Mouse (Mus musculus) intestine, embryonic 16.5 days (tissue): ENCODE data around the gene Gm3839. TPM values are rescaled to one million over a fixed set of nuclear protein-coding genes. Genes with fewer than 3 reads are reported as not detected.

Experiments used
- ATAC-seq: fragments of 200-750 bp; cut with Nextera tagmentation; 2 replicates; pipeline ENCODE4 v1.8.0; 2017; ENCODE audit warnings: moderate TSS enrichment, moderate library complexity
- H3K27ac ChIP-seq: fragments of 300-500 bp; sonication (generic); 2 replicates; pipeline ENCODE4 v1.5.1; 2014; ENCODE audit warnings: mild to moderate bottlenecking, low read length
- H3K27me3 ChIP-seq: fragments of 300-500 bp; sonication (generic); replicated peaks from 2 replicates; pipeline ENCODE4 v1.6.1; 2014; ENCODE audit warnings: low read length, control low read depth, mixed read lengths; ENCODE audit not compliant: control insufficient read depth, insufficient read depth
- H3K36me3 ChIP-seq: fragments of 300-500 bp; sonication (generic); 2 replicates; pipeline ENCODE4 v1.6.1; 2014; ENCODE audit warnings: low read length, control low read depth; ENCODE audit not compliant: control insufficient read depth, insufficient read depth
- H3K4me1 ChIP-seq: fragments of 300-500 bp; sonication (generic); 2 replicates; pipeline ENCODE4 v1.6.1; 2014; ENCODE audit warnings: low read length, control low read depth, mixed read lengths; ENCODE audit not compliant: control insufficient read depth, insufficient read depth
- H3K4me2 ChIP-seq: fragments of 300-500 bp; sonication (generic); 2 replicates; pipeline ENCODE4 v1.6.1; 2014; ENCODE audit warnings: low read depth, low read length, control low read depth
- H3K4me3 ChIP-seq: fragments of 300-500 bp; sonication (generic); 2 replicates; pipeline ENCODE4 v1.5.1; 2014; ENCODE audit warnings: mild to moderate bottlenecking, low read length
- H3K9ac ChIP-seq: fragments of 300-500 bp; sonication (generic); 2 replicates; pipeline ENCODE4 v1.6.1; 2014; ENCODE audit warnings: low read depth, low read length
- H3K9me3 ChIP-seq: fragments of 300-500 bp; sonication (generic); 2 replicates; pipeline ENCODE4 v1.6.1; 2016; ENCODE audit warnings: low read length, control low read depth; ENCODE audit not compliant: control insufficient read depth
- WGBS: fragments of 180-500 bp; shearing (Covaris S2); extraction: QIAGEN DNeasy Blood & Tissue Kit; methylation state at CpG from one replicate; pipeline ENCODE4 v1.1.7; 2014; 5-methylcytosine and 5-hydroxymethylcytosine counted together
- microRNA-seq: library from miRNA; unstranded; fragments of <30 nt; microRNA quantifications from one replicate; pipeline ENCODE4, GENCODE M21; 2016
- polyA plus RNA-seq: library from polyadenylated mRNA; unstranded; fragments of >200 nt; fragmentation: Nextera tagmentation; extraction: Ambion mirVana; gene quantifications from 2 replicates; pipeline ENCODE4 v1.2.1, GENCODE M21; 2015

The Gm3839 gene
- polyA plus RNA-seq, 1 experiment from 2014 or later = 1.7 TPM

DNA sequence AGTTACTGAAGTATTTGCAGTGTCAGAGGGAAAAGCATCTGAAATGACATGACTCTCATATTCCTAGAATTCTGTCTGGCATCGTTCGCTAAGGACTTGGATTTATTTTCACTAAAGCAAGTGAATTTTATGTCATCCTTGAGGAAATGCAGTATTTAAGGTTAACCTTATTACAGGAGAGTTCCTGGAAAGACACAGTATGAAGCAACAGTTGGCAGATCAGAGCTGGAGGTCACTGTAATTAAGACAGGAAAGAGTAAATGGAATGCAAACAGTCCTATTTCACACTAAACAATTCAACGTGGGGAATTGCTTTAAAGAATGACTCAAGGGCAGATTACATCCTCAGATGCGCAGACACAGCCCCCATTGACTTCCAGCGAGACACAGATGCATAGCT lies 112.0 kb downstream of the Gm3839 start:
- Histone ChIP-seq H3K9me3 (no peaks in the 10 kb centered on the region), H3K27ac (no peak overlapping the region), H3K4me1 (no peaks in the 10 kb centered on the region), H3K9ac (no peak overlapping the region), H3K4me2 (no peak overlapping the region), H3K4me3 (no peak overlapping the region), H3K36me3 (no peaks in the 10 kb centered on the region), H3K27me3 (no peaks in the 10 kb centered on the region)
- 38% methylated on average over 5 of the region's 5 CpGs for WGBS
- ATAC-seq = no peak

DNA sequence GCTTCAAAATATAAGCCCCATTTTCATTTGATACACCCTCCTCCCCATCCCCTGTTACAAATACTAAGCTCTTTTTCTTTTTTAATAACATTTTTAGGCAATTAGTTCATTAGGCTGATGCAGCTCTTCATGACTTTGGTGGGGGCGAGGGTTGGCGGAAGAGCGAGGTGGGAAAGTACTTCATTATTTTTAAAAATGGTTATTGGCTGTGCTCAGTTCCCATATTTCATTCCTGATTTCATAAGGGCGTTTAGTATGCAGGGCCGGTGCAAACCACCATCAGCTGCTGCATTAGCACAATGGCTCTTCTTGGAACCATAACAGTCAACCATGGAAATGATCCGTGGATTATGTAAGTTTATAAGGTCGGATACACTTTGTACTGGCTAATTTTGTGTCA lies 124.4 kb downstream of the Gm3839 start:
- 88% methylated on average over 7 of the region's 7 CpGs for WGBS
- Histone ChIP-seq H3K9me3 (no peaks in the 10 kb centered on the region), H3K27me3 (no peaks in the 10 kb centered on the region), H3K36me3 (no peaks in the 10 kb centered on the region), H3K4me3 (no peak overlapping the region), H3K4me1 (no peaks in the 10 kb centered on the region), H3K9ac (no peak overlapping the region), H3K4me2 (no peak overlapping the region), H3K27ac (no peak overlapping the region)
- no peak for ATAC-seq

Small RNAs within 50 kb of the gene (microRNA-seq; reads per million reads assigned to microRNA genes)
- gene Mir5124b = not detected

Other genes with a start within 250 kb of the Gm3839 start
- gene Fhit, start 194.7 kb downstream of the Gm3839 start, polyA plus RNA-seq = 14.5 and 14.7 TPM in 2 replicates
- 14.3 and 14.7 TPM in 2 replicates for gene Ptprg, start 196.8 kb upstream of the Gm3839 start, polyA plus RNA-seq